Mouse (Mus musculus) lung, embryonic 15.5 days (tissue): ENCODE results near the gene Slc5a11. TPM values are rescaled to one million over a fixed set of nuclear protein-coding genes. Genes with fewer than 3 reads are reported as not detected.

Source experiments
- ATAC-seq: fragments of 200-750 bp; cut with Nextera tagmentation; 2 replicates; pipeline ENCODE4 v1.8.0; 2017; ENCODE audit warnings: moderate number of reproducible peaks, borderline replicate concordance; ENCODE audit not compliant: low FRiP score, low TSS enrichment; ENCODE audit errors: extremely low read depth
- H3K27ac ChIP-seq: fragments of 300-500 bp; sonication (generic); 2 replicates; pipeline ENCODE4 v1.5.1; 2015; ENCODE audit warnings: moderate library complexity, mild to moderate bottlenecking, inconsistent platforms
- H3K27me3 ChIP-seq: fragments of 300-500 bp; sonication (generic); 2 replicates; pipeline ENCODE4 v1.6.1; 2015; ENCODE audit warnings: inconsistent platforms
- H3K36me3 ChIP-seq: fragments of 300-500 bp; sonication (generic); 2 replicates; pipeline ENCODE4 v1.6.1; 2015; ENCODE audit warnings: inconsistent platforms
- H3K4me1 ChIP-seq: fragments of 300-500 bp; sonication (generic); 2 replicates; pipeline ENCODE4 v1.6.1; 2015; ENCODE audit warnings: inconsistent platforms
- H3K4me2 ChIP-seq: fragments of 300-500 bp; sonication (generic); 2 replicates; pipeline ENCODE4 v1.6.1; 2015; ENCODE audit warnings: inconsistent platforms, mild to moderate bottlenecking, moderate library complexity
- H3K4me3 ChIP-seq: fragments of 300-500 bp; sonication (generic); 2 replicates; pipeline ENCODE4 v1.5.1; 2015; ENCODE audit warnings: mild to moderate bottlenecking, inconsistent platforms
- H3K9ac ChIP-seq: fragments of 300-500 bp; sonication (generic); 2 replicates; pipeline ENCODE4 v1.6.1; 2015; ENCODE audit warnings: inconsistent platforms
- H3K9me3 ChIP-seq: fragments of 300-500 bp; sonication (generic); 2 replicates; pipeline ENCODE4 v1.6.1; 2016; ENCODE audit warnings: inconsistent platforms
- WGBS: fragments of 180-500 bp; shearing (Covaris S2); methylation state at CpG from one replicate; pipeline ENCODE4 v1.1.7; 2015; 5-methylcytosine and 5-hydroxymethylcytosine counted together
- polyA plus RNA-seq: library from polyadenylated mRNA; unstranded; fragments of >200 nt; fragmentation: Nextera tagmentation; extraction: Ambion mirVana; gene quantifications from 2 replicates; pipeline ENCODE4 v1.2.1, GENCODE M21; 2015

Gene Slc5a11
- polyA plus RNA-seq, 1 experiment from 2014 or later = 0.65 TPM

DNA sequence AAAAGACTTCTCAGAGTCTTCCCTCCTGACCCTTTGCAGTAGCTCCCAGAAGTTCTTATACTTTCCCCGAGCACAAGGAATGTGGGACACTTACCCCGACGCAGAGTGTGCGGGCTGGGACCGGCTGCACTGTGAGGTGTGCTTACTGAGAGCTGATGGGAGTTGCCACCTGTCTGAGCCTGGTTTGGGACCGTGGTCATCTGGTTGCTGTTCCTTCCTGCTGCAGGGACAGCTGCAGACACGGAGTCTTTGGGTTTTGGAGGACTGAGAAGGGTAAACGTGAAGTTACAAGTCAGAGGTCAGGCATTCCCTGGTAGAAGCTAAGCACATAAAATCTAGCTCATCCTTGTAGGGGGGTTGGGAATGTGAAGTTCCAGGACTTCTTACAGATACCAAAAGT is 77.4 kb downstream of the Slc5a11 start:
- no peak for ATAC-seq
- Histone ChIP-seq H3K36me3 (peaks cover 48% of the 10 kb centered on the region), H3K4me3 (no peak overlapping the region), H3K27me3 (no peaks in the 10 kb centered on the region), H3K4me1 (no peaks in the 10 kb centered on the region), H3K9me3 (no peaks in the 10 kb centered on the region), H3K27ac (no peak overlapping the region), H3K4me2 (no peak overlapping the region), H3K9ac (no peak overlapping the region)
- WGBS = 76% methylated on average over 8 of the region's 8 CpGs

DNA sequence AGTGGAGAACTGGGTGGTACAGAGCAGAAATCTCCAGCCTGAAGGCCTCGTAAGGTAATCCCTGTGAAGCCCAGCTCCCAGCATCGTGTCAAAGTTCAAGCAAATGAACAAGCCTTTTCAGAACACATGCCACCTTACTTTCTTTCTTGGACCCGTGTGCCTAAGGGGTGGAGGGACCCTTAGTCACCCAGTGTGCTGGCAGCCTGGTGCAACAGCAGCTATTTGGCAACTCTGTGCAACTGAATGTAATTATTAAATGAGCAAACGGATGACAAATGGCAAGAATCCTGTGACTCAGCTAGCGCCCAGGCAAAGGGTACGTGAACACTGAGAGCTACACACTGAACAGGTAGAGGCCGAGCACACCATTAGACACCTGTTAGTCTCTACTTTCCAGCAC is 79.3 kb downstream of the Slc5a11 start:
- no peak overlapping the region for H3K4me2 ChIP-seq
- H3K36me3 ChIP-seq = peaks cover 48% of the 10 kb centered on the region
- no peak overlapping the region for H3K27ac ChIP-seq
- no peak overlapping the region for H3K4me3 ChIP-seq
- H3K27me3 ChIP-seq = no peaks in the 10 kb centered on the region
- 87% methylated on average over 7 of the region's 7 CpGs for WGBS
- H3K4me1 ChIP-seq = no peaks in the 10 kb centered on the region
- no peak overlapping the region for H3K9ac ChIP-seq
- H3K9me3 ChIP-seq = no peaks in the 10 kb centered on the region
- ATAC-seq = no peak

DNA sequence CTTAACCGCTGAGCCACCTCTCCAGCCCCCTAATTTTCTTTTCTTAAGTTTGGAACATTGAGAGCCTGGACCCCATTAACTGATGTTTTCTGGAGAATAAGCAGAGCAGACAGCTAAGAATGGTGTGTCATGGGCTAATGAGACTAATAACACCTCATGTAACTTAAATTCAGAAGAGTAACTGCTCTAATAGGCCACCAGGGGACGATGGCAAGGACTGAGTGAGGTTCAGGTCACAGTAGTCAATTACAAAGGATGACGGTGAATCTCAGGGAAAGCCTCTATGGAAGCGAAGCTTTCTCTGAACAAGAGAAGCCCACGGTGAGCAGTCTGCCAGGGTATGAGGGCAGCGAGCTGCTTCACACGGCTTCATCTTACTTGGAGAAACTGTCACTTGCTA is 80.8 kb downstream of the Slc5a11 start:
- Histone ChIP-seq H3K36me3 (peaks cover 48% of the 10 kb centered on the region), H3K9me3 (no peaks in the 10 kb centered on the region), H3K9ac (no peak overlapping the region), H3K4me3 (no peak overlapping the region), H3K27ac (no peak overlapping the region), H3K4me2 (no peak overlapping the region), H3K27me3 (no peaks in the 10 kb centered on the region), H3K4me1 (no peaks in the 10 kb centered on the region)
- WGBS = 86% methylated on average over 7 of the region's 7 CpGs
- no peak for ATAC-seq

DNA sequence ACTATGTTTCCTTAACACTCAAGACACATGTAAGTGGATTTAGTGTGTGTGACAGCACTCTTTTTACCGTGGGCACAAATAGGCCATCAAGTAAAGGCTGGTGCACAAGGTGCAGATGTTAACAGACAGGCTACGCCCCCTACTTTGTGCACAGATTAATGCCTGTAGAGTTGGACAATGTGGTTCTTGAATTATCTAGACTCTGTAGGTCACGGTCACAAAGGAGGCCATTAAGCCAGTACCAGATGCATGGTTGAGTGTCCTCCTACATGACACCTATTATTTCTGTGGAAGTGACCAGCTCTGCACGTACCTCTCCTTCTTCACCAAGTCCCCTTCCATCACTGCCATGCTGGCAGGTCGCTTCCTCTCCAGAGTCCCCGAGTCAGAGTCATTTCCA is 81.5 kb downstream of the Slc5a11 start:
- Histone ChIP-seq H3K27ac (no peak overlapping the region), H3K9ac (no peak overlapping the region), H3K4me3 (no peak overlapping the region), H3K9me3 (no peaks in the 10 kb centered on the region), H3K4me1 (no peaks in the 10 kb centered on the region), H3K4me2 (no peak overlapping the region), H3K27me3 (no peaks in the 10 kb centered on the region), H3K36me3 (peaks cover 48% of the 10 kb centered on the region)
- WGBS = 87% methylated on average over 6 of the region's 6 CpGs
- no peak for ATAC-seq

GRCm38 (mm10) chr7:123298225-123298624 is 83.6 kb downstream of the Slc5a11 start:
- no peak overlapping the region for H3K4me2 ChIP-seq
- no peaks in the 10 kb centered on the region for H3K9me3 ChIP-seq
- no peak for ATAC-seq
- H3K36me3 ChIP-seq = peaks cover 32% of the 10 kb centered on the region
- WGBS = 36% methylated on average over 3 of the region's 3 CpGs
- H3K27me3 ChIP-seq = no peaks in the 10 kb centered on the region
- no peaks in the 10 kb centered on the region for H3K4me1 ChIP-seq
- H3K9ac ChIP-seq = no peak overlapping the region
- no peak overlapping the region for H3K4me3 ChIP-seq
- no peak overlapping the region for H3K27ac ChIP-seq

GRCm38 (mm10) chr7:123300258-123300657 is 85.7 kb downstream of the Slc5a11 start:
- WGBS = 73% methylated on average over 3 of the region's 3 CpGs
- Histone ChIP-seq H3K36me3 (peaks cover 33% of the 10 kb centered on the region), H3K9ac (no peak overlapping the region), H3K4me1 (no peaks in the 10 kb centered on the region), H3K4me3 (no peak overlapping the region), H3K27me3 (no peaks in the 10 kb centered on the region), H3K9me3 (no peaks in the 10 kb centered on the region), H3K27ac (no peak overlapping the region), H3K4me2 (no peak overlapping the region)
- no peak for ATAC-seq

GRCm38 (mm10) chr7:123305397-123305796 is 90.8 kb downstream of the Slc5a11 start:
- ATAC-seq = no peak
- H3K36me3 ChIP-seq = peaks cover 38% of the 10 kb centered on the region
- H3K27me3 ChIP-seq = no peaks in the 10 kb centered on the region
- WGBS = 80% methylated on average over 2 of the region's 2 CpGs
- H3K4me3 ChIP-seq = no peak overlapping the region
- H3K4me2 ChIP-seq = no peak overlapping the region
- H3K9ac ChIP-seq = no peak overlapping the region
- H3K27ac ChIP-seq = no peak overlapping the region
- H3K4me1 ChIP-seq = no peaks in the 10 kb centered on the region
- H3K9me3 ChIP-seq = no peaks in the 10 kb centered on the region

DNA sequence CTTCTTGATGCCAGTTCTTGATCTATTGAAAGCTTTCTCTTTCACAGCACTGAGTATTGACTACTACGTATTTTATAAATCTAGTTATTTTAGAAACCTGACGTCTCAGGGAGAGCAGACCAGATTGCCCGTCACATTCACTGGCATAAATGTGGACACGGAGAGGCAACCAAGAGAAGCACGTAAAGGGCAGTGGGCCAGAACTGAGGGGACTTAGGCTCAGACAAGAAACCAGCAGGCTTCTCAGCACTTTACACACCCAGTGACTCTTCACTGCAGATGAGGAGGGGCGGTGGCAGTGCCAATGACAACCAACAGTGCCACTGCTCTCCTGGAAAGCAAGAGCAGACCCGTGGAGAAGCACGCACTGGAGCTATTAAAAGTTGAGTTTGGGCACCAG is 92.7 kb downstream of the Slc5a11 start:
- H3K27me3 ChIP-seq = no peaks in the 10 kb centered on the region
- H3K27ac ChIP-seq = no peak overlapping the region
- H3K4me1 ChIP-seq = no peaks in the 10 kb centered on the region
- H3K4me3 ChIP-seq = no peak overlapping the region
- 91% methylated on average over 8 of the region's 8 CpGs for WGBS
- peaks cover 46% of the 10 kb centered on the region for H3K36me3 ChIP-seq
- H3K4me2 ChIP-seq = no peak overlapping the region
- no peaks in the 10 kb centered on the region for H3K9me3 ChIP-seq
- H3K9ac ChIP-seq = no peak overlapping the region
- no peak for ATAC-seq

DNA sequence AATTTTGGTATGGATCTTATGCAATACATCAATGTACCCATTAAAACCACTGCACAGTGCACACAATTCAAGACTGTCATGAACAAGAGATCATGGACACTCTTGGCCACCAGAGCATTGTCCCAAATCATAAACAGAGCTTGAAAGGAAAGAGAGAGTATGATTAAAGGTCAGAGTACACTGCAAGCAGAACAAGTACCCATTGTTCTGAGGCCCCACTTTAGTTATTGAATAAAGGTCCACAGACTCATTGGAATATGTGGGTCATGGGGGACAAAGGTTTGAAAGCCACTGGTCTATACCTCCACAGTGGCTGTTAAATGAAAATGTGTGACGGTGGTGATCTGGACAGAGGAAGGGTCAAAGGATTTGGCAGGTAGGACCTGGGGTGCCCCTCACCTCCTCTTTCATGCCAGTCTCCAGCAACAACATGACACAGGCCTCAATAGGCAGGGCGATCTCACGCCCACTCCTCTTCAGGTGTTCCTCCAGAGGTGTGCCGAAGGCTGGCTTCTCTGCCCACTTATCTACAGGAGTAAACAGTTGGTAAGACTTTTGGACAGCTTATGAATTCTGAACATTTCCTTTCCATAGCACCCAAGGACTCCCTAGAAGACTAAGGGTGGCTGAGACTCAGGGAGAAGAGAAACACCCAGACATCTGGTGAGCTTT is 93.4 kb downstream of the Slc5a11 start:
- H3K4me1 ChIP-seq = no peaks in the 10 kb centered on the region
- no peak overlapping the region for H3K27ac ChIP-seq
- WGBS = 88% methylated on average over 4 of the region's 4 CpGs
- ATAC-seq = no peak
- H3K9ac ChIP-seq = no peak overlapping the region
- no peak overlapping the region for H3K4me3 ChIP-seq
- H3K27me3 ChIP-seq = no peaks in the 10 kb centered on the region
- peaks cover 50% of the 10 kb centered on the region for H3K36me3 ChIP-seq
- no peak overlapping the region for H3K4me2 ChIP-seq
- H3K9me3 ChIP-seq = no peaks in the 10 kb centered on the region

DNA sequence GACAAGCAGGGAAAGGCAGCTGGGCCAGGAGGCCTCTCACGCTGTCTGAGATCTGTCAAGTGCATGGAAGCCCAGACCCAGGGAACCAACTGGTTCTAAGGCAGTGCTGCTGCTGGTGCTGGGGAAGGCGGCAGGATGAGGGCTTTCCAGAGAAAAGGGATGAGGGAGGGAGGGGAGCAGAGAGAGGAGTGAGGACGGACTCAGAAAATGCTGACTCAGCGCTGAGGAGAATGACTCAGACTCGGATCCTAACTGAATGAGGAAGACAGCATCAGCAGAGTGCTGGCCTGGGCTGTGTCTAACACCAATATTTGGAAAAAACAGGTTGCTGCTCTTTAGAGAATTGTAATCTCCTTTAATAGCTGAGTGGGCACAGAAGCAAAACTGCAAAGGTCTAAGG is 97.3 kb downstream of the Slc5a11 start:
- Histone ChIP-seq H3K9me3 (no peaks in the 10 kb centered on the region), H3K27me3 (no peaks in the 10 kb centered on the region), H3K36me3 (peaks cover 41% of the 10 kb centered on the region), H3K4me3 (no peak overlapping the region), H3K4me2 (no peak overlapping the region), H3K4me1 (no peaks in the 10 kb centered on the region), H3K9ac (no peak overlapping the region), H3K27ac (no peak overlapping the region)
- no peak for ATAC-seq
- WGBS = 70% methylated on average over 5 of the region's 5 CpGs

GRCm38 (mm10) chr7:123312738-123313137 is 98.2 kb downstream of the Slc5a11 start:
- no peak overlapping the region for H3K9ac ChIP-seq
- no peaks in the 10 kb centered on the region for H3K27me3 ChIP-seq
- H3K4me3 ChIP-seq = no peak overlapping the region
- no peak overlapping the region for H3K4me2 ChIP-seq
- WGBS = 67% methylated on average over 3 of the region's 3 CpGs
- H3K27ac ChIP-seq = no peak overlapping the region
- ATAC-seq = no peak
- H3K36me3 ChIP-seq = peaks cover 40% of the 10 kb centered on the region
- no peaks in the 10 kb centered on the region for H3K4me1 ChIP-seq
- no peaks in the 10 kb centered on the region for H3K9me3 ChIP-seq

GRCm38 (mm10) chr7:123322452-123323121 is 108.0 kb downstream of the Slc5a11 start:
- H3K4me3 ChIP-seq = no peak overlapping the region
- H3K4me2 ChIP-seq = no peak overlapping the region
- no peaks in the 10 kb centered on the region for H3K9me3 ChIP-seq
- no peak overlapping the region for H3K27ac ChIP-seq
- H3K4me1 ChIP-seq = peaks cover 3% of the 10 kb centered on the region; the same call in 1 of the 2 replicates
- H3K27me3 ChIP-seq = no peaks in the 10 kb centered on the region
- whole genome bisulfite sequencing = 64% methylated on average over 13 of the region's 13 CpGs
- peak; percentile 46; the same call in 1 of the 2 replicates for ATAC-seq
- peaks cover 53% of the 10 kb centered on the region for H3K36me3 ChIP-seq
- no peak overlapping the region for H3K9ac ChIP-seq
